Mouse (Mus musculus): Measurements from ENCODE around the gene Pik3ip1.

Gene Pik3ip1

GRCm38 (mm10) chr11:3374741-3375140, 44.5 kb downstream of the Pik3ip1 start:
- no peak for ATAC-seq (ENCODE audit: low TSS enrichment)

GRCm38 (mm10) chr11:3379427-3379826, 49.2 kb downstream of the Pik3ip1 start:
- no peak for ATAC-seq (ENCODE audit: low TSS enrichment)

GRCm38 (mm10) chr11:3381148-3381814, 51.1 kb downstream of the Pik3ip1 start:
- no peak for ATAC-seq (ENCODE audit: low TSS enrichment)

- no peak for ATAC-seq (ENCODE audit: low TSS enrichment)
Measured at GRCm38 (mm10) chr11:3382602-3383594, 52.7 kb downstream of the Pik3ip1 start.

- ATAC-seq (ENCODE audit: low TSS enrichment): peak; percentile 89
Measured at GRCm38 (mm10) chr11:3386941-3387368, 56.8 kb downstream of the Pik3ip1 start.

- ATAC-seq (ENCODE audit: low TSS enrichment): no peak
Measured at GRCm38 (mm10) chr11:3387482-3388196, 57.4 kb downstream of the Pik3ip1 start.

- ATAC-seq (ENCODE audit: low TSS enrichment): no peak
Measured at GRCm38 (mm10) chr11:3389996-3390395, 59.8 kb downstream of the Pik3ip1 start.

- no peak for ATAC-seq (ENCODE audit: low TSS enrichment)
Measured at GRCm38 (mm10) chr11:3390789-3391188, 60.6 kb downstream of the Pik3ip1 start.

- ATAC-seq (ENCODE audit: low TSS enrichment): no peak
Measured at GRCm38 (mm10) chr11:3392526-3392925, 62.3 kb downstream of the Pik3ip1 start.
